Mouse (Mus musculus) hindbrain, embryonic 13.5 days (tissue): ENCODE measurements at regions not wholly inside any gene's neighbourhood (a gene's known extent, or its start where the extent isn't known, plus 50 kb on each side); places are given as distances from the start of the nearest gene placed in this dataset.
"Not testable (repeated sequence)": the region's sequence is repeated elsewhere in the genome, so short reads cannot be mapped to it uniquely, and the experiment has no call there.

ENCODE experiments used
- ATAC-seq: fragments of 200-750 bp; cut with Nextera tagmentation; 2 replicates; pipeline ENCODE4 v1.8.0; 2017; ENCODE audit warnings: moderate TSS enrichment; ENCODE audit not compliant: low FRiP score
- H3K27ac ChIP-seq: fragments of 300-500 bp; sonication (generic); 2 replicates; pipeline ENCODE4 v1.5.1; 2015; ENCODE audit warnings: inconsistent platforms, mild to moderate bottlenecking, moderate library complexity
- H3K27me3 ChIP-seq: fragments of 300-500 bp; sonication (generic); 2 replicates; pipeline ENCODE4 v1.6.1; 2015; ENCODE audit warnings: mild to moderate bottlenecking, inconsistent platforms
- H3K36me3 ChIP-seq: fragments of 300-500 bp; sonication (generic); 2 replicates; pipeline ENCODE4 v1.6.1; 2015; ENCODE audit warnings: mild to moderate bottlenecking, inconsistent platforms
- H3K4me1 ChIP-seq: fragments of 300-500 bp; sonication (generic); replicated peaks from 2 replicates; pipeline ENCODE4 v1.6.1; 2015; ENCODE audit warnings: inconsistent platforms
- H3K4me2 ChIP-seq: fragments of 300-500 bp; sonication (generic); 2 replicates; pipeline ENCODE4 v1.6.1; 2015; ENCODE audit warnings: inconsistent platforms, mild to moderate bottlenecking, moderate library complexity
- H3K4me3 ChIP-seq: fragments of 300-500 bp; sonication (generic); 2 replicates; pipeline ENCODE4 v1.5.1; 2015; ENCODE audit warnings: mild to moderate bottlenecking, inconsistent platforms
- H3K9ac ChIP-seq: fragments of 300-500 bp; sonication (generic); 2 replicates; pipeline ENCODE4 v1.6.1; 2015; ENCODE audit warnings: mild to moderate bottlenecking, inconsistent platforms
- H3K9me3 ChIP-seq: fragments of 300-500 bp; sonication (generic); 2 replicates; pipeline ENCODE4 v1.6.1; 2016; ENCODE audit warnings: inconsistent platforms
- WGBS: fragments of 180-500 bp; shearing (Covaris S2); methylation state at CpG from one replicate; pipeline ENCODE4 v1.1.7; 2015; 5-methylcytosine and 5-hydroxymethylcytosine counted together

DNA sequence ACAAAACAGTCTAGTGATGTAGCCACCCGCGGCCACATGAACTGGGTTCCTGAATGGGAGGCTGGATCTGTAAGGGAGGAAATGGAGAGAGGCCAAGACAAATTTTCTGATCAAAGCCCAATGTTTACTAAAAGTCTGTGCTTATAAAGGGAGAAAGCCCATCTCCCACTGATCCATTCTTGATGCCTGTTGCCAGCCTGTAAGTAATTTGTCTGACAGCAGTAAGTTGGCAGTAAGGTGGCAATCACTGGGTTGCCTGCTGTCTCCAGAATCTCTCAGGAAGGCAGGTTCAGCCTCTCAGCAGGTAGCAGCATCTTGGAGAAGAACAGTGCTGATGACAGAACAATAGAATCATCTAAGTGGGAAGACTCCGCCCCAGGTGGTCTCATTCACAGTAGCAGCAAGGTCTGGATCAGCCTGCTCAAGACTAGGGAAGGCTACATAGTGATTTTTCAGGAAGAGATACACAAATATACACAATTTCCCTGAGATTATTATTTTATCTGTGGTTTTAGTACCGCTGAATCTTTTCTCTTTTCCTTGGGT is 327.9 kb downstream of the Impad1 start:
- 45% methylated on average over 4 of the region's 4 CpGs for WGBS
- Histone ChIP-seq H3K27ac (no peak overlapping the region), H3K9me3 (no peaks in the 10 kb centered on the region), H3K4me1 (no peaks in the 10 kb centered on the region), H3K9ac (no peak overlapping the region), H3K4me3 (no peak overlapping the region), H3K4me2 (no peak overlapping the region), H3K36me3 (no peaks in the 10 kb centered on the region), H3K27me3 (no peaks in the 10 kb centered on the region)
- no peak for ATAC-seq

DNA sequence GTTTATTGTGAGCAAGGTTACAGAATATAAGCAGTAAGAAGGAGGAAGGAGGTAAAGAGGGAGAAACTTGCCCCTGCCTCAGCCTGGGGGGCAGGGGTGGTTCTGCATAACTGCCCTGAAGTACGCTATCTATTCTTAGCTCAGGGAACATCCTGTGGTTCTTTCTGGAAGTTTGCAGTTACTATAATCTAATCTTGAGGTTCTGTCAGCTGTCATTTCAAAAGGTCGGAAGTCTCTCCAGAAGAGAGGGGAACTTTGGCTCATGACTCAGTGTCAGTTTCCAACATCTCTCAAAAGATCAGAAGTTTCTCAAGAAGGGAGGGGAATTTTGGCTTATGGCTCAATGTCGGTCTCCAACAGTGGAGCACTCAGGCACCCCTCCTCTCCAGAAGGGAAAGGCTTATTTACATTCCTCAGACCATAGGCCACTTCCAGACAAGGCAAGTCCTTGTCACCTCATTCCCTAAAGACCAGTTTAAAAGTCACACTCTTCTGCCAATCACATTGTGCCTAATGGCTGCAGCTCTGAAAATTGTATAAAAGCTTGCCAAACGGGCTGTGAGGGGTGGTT is 328.9 kb downstream of the Impad1 start:
- H3K4me2 ChIP-seq, result no peak overlapping the region
- H3K9me3 ChIP-seq, result no peaks in the 10 kb centered on the region
- no peak overlapping the region for H3K4me3 ChIP-seq
- H3K27ac ChIP-seq, result no peak overlapping the region
- H3K27me3 ChIP-seq, result no peaks in the 10 kb centered on the region
- 73% methylated on average over 4 of the region's 4 CpGs for WGBS
- ATAC-seq, result no peak
- H3K9ac ChIP-seq, result no peak overlapping the region
- no peaks in the 10 kb centered on the region for H3K36me3 ChIP-seq
- no peaks in the 10 kb centered on the region for H3K4me1 ChIP-seq

GRCm38 (mm10) chr4:4459258-4459657 is 333.9 kb downstream of the Impad1 start:
- H3K4me2 ChIP-seq, result no peak overlapping the region
- H3K9ac ChIP-seq, result no peak overlapping the region
- WGBS, result 94% methylated on average over 9 of the region's 9 CpGs
- H3K4me1 ChIP-seq, result no peaks in the 10 kb centered on the region
- no peak overlapping the region for H3K27ac ChIP-seq
- no peaks in the 10 kb centered on the region for H3K9me3 ChIP-seq
- H3K36me3 ChIP-seq, result no peaks in the 10 kb centered on the region
- H3K27me3 ChIP-seq, result no peaks in the 10 kb centered on the region
- no peak overlapping the region for H3K4me3 ChIP-seq
- no peak for ATAC-seq

- Histone ChIP-seq H3K4me3 (no peak overlapping the region), H3K36me3 (no peaks in the 10 kb centered on the region), H3K27me3 (no peaks in the 10 kb centered on the region), H3K27ac (no peak overlapping the region), H3K9me3 (no peaks in the 10 kb centered on the region), H3K9ac (no peak overlapping the region), H3K4me2 (no peak overlapping the region), H3K4me1 (no peaks in the 10 kb centered on the region)
- 95% methylated on average over 1 of the region's 1 CpGs for WGBS
- no peak for ATAC-seq
Observed at GRCm38 (mm10) chr4:4450104-4450503, 343.1 kb downstream of the Impad1 start.

GRCm38 (mm10) chr4:4442650-4443049 is 350.5 kb downstream of the Impad1 start:
- no peaks in the 10 kb centered on the region for H3K27me3 ChIP-seq
- H3K36me3 ChIP-seq, result no peaks in the 10 kb centered on the region
- 87% methylated on average over 2 of the region's 2 CpGs for WGBS
- no peak for ATAC-seq
- no peak overlapping the region for H3K4me3 ChIP-seq
- no peaks in the 10 kb centered on the region for H3K4me1 ChIP-seq
- H3K9ac ChIP-seq, result no peak overlapping the region
- H3K27ac ChIP-seq, result no peak overlapping the region
- no peak overlapping the region for H3K4me2 ChIP-seq
- H3K9me3 ChIP-seq, result no peaks in the 10 kb centered on the region

DNA sequence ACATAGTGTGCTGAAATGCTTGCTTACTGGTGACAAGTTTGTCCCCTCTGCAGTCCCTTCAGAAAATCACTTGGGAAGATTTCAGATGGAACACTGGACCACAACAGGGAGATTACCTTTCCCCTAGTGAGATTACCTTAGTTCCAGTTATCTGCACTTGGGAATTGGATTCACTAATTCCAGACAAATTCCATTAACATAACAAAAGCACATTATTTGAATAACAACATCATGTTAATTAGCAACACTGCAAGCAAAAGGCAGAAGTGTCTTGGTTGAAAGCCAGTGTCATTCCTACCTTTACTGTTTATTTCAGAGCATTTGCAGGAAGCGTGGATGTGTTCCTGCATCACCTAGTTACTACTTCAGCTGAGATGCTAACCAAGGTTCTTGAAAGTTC is 355.6 kb downstream of the Impad1 start:
- Histone ChIP-seq H3K27ac (no peak overlapping the region), H3K9me3 (no peaks in the 10 kb centered on the region), H3K4me2 (no peak overlapping the region), H3K4me3 (no peak overlapping the region), H3K9ac (no peak overlapping the region), H3K27me3 (no peaks in the 10 kb centered on the region), H3K36me3 (no peaks in the 10 kb centered on the region), H3K4me1 (no peaks in the 10 kb centered on the region)
- no peak for ATAC-seq
- 65% methylated on average over 1 of the region's 1 CpGs for WGBS

DNA sequence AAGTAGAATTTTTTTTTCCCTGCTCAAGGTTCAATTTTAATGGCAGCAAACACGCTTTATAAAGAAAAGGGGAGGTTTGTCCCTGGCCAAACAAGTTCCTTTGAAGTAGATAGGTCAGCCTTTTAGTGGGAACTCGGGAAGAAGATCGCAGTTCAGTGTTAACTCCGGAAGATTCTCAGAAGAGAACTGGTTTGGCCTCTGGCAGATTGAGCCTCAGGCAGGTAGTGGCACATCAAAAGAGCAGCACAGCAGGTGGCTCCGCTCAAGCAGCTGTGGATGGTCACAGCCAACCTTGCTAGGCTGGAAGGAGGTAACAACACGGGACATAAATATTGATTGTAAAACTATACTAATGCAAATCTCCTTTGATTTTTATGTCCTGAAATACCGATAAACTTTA is 347.2 kb upstream of the Sdr16c6 start:
- H3K27me3 ChIP-seq, H3K4me3 ChIP-seq, H3K27ac ChIP-seq, H3K9ac ChIP-seq, H3K4me1 ChIP-seq, H3K36me3 ChIP-seq, ATAC-seq, H3K9me3 ChIP-seq, H3K4me2 ChIP-seq: not testable (repeated sequence)
- WGBS, result 50% methylated on average over 7 of the region's 7 CpGs

DNA sequence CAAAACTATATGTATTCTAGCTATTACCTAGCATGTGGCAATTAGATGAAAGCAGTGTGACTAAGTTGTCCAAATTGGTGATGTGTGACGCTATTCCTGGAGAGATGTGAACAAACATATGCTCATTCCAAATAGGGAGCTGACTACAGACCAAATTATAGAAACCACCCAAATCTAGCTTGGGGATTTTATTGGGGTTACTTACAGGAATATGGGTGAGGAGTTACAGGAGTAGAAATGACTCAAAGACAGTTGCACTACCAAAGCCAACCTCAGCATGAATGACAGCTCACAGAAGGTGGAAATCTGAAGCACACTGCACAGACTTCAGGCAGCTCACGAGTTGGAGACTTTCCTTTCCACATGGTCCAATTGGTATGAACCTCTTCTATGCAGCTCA is 326.5 kb upstream of the Sdr16c6 start:
- ATAC-seq, result no peak
- 78% methylated on average over 2 of the region's 2 CpGs for WGBS
- Histone ChIP-seq H3K27me3 (no peaks in the 10 kb centered on the region), H3K4me2 (no peak overlapping the region), H3K27ac (no peak overlapping the region), H3K4me3 (no peak overlapping the region), H3K9me3 (no peaks in the 10 kb centered on the region), H3K9ac (no peak overlapping the region), H3K4me1 (no peaks in the 10 kb centered on the region), H3K36me3 (no peaks in the 10 kb centered on the region)

DNA sequence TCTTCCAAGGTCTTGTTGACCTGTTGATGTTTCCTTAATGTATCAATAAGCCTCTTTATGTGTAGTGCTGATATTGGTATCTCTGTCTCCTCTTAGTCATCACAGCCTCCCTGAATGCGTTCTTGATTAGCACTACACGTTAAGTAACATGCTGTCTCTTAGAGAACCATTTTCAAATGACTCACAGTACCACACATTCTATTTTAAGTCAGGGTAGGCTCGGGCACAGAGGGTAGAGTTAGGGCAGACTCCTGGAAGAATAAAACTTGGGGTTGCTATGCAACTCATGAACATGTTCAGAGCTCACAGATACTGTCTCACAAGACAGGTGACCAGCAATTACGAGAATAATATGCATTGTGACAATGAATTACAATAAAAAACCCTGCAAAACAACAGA is 320.1 kb upstream of the Sdr16c6 start:
- Histone ChIP-seq H3K27ac (no peak overlapping the region), H3K4me1 (no peaks in the 10 kb centered on the region), H3K9me3 (no peaks in the 10 kb centered on the region), H3K4me2 (no peak overlapping the region), H3K4me3 (no peak overlapping the region), H3K9ac (no peak overlapping the region), H3K36me3 (no peaks in the 10 kb centered on the region), H3K27me3 (no peaks in the 10 kb centered on the region)
- WGBS, result 85% methylated on average over 4 of the region's 4 CpGs
- ATAC-seq, result no peak

- ATAC-seq, result peak; percentile 80
- no peaks in the 10 kb centered on the region for H3K27me3 ChIP-seq
- no peaks in the 10 kb centered on the region for H3K36me3 ChIP-seq
- 0 out of 2 replicates have a peak, but pooled peaks cover 2% of the 10 kb centered on the region for H3K4me1 ChIP-seq
- no peak overlapping the region for H3K4me2 ChIP-seq
- H3K4me3 ChIP-seq, result no peak overlapping the region
- H3K9me3 ChIP-seq, result no peaks in the 10 kb centered on the region
- no peak overlapping the region for H3K27ac ChIP-seq
- WGBS, result 71% methylated on average over 3 of the region's 3 CpGs
- H3K9ac ChIP-seq, result no peak overlapping the region
Observed at GRCm38 (mm10) chr4:4380024-4380590, 302.8 kb upstream of the Sdr16c6 start.

GRCm38 (mm10) chr4:4335216-4335615 is 257.9 kb upstream of the Sdr16c6 start:
- H3K4me1 ChIP-seq, result no peaks in the 10 kb centered on the region
- WGBS, result 68% methylated on average over 2 of the region's 2 CpGs
- no peak overlapping the region for H3K27ac ChIP-seq
- no peak for ATAC-seq
- no peaks in the 10 kb centered on the region for H3K9me3 ChIP-seq
- H3K27me3 ChIP-seq, result no peaks in the 10 kb centered on the region
- H3K36me3 ChIP-seq, result no peaks in the 10 kb centered on the region
- no peak overlapping the region for H3K9ac ChIP-seq
- H3K4me2 ChIP-seq, result no peak overlapping the region
- no peak overlapping the region for H3K4me3 ChIP-seq

DNA sequence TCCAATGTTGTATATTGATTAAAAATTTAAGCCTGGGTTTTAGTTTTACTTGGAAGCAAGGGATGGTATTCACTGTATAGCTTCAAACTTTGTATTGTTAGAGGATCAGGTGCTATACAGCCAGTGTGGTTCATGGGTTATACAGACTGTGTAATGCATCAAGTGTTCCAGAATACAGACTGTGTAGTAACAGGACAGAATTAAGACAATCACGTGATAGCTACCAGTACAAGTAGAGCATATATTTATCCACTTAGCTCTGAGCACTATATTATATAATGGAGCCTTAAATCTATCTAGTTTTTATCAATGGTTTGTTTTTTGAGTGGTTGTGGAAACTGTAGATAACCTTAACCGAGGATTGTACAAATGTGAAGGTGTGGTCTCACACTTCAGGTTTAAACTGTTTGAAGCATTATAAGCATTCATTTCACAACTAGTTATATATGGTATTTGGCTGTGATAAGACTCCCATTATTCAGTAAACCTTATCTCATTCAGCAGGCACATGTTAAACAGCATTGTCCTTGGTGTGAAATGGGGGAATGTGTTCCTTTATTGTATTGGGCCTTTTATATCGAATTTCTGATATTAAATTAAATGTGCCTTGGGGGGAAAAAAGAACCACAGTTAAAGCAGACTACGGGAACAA is 256.3 kb upstream of the Sdr16c6 start:
- no peaks in the 10 kb centered on the region for H3K36me3 ChIP-seq
- H3K9me3 ChIP-seq, result no peaks in the 10 kb centered on the region
- no peak overlapping the region for H3K4me2 ChIP-seq
- no peak for ATAC-seq
- H3K27ac ChIP-seq, result no peak overlapping the region
- H3K9ac ChIP-seq, result no peak overlapping the region
- H3K4me3 ChIP-seq, result no peak overlapping the region
- H3K27me3 ChIP-seq, result no peaks in the 10 kb centered on the region
- H3K4me1 ChIP-seq, result no peaks in the 10 kb centered on the region
- WGBS, result 78% methylated on average over 4 of the region's 4 CpGs

GRCm38 (mm10) chr4:4331105-4331504 is 253.8 kb upstream of the Sdr16c6 start:
- no peak overlapping the region for H3K9ac ChIP-seq
- no peaks in the 10 kb centered on the region for H3K4me1 ChIP-seq
- WGBS, result 94% methylated on average over 1 of the region's 1 CpGs
- no peak overlapping the region for H3K27ac ChIP-seq
- no peak for ATAC-seq
- H3K27me3 ChIP-seq, result no peaks in the 10 kb centered on the region
- no peaks in the 10 kb centered on the region for H3K36me3 ChIP-seq
- H3K4me2 ChIP-seq, result no peak overlapping the region
- no peak overlapping the region for H3K4me3 ChIP-seq
- H3K9me3 ChIP-seq, result no peaks in the 10 kb centered on the region
